Mouse (Mus musculus) spleen, adult 2 months (tissue): ENCODE data around the gene Acot11.

Experiments
- CTCF ChIP-seq: fragments of 200-500 bp; IDR thresholded peaks from 2 replicates; pipeline ENCODE4 v1.5.1; 2011; ENCODE audit warnings: mild to moderate bottlenecking, inconsistent platforms; ENCODE audit not compliant: insufficient read depth, insufficient read length, insufficient replicate concordance; ENCODE audit errors: extremely low read depth
- POLR2A ChIP-seq: fragments of 200-500 bp; IDR thresholded peaks from 2 replicates; pipeline ENCODE4 v1.6.1; 2011; ENCODE audit warnings: low read depth, low read length, inconsistent platforms

DNA sequence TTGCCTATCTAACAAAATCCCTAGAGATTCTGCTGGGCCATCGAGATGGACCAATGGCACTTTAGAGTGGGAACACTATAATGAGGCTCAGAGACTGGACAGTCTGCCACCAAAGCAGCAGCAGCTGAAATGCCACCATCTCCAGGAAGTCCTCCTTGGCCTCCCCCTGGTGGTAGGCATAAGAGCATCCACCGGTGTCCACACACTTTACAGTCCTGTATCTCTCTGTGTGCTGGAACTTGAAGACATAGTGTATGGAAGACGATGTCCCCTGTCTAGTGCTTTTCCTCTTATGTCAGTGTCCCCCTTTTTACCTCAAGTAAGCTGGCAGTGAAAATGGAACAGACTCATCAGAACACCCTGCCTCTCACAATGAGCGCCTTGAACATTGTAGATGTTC is 1.0 kb downstream of the Acot11 start:
- TF ChIP-seq POLR2A = no peak
- TF ChIP-seq CTCF = no peak
